Mouse (Mus musculus): Measurements from ENCODE around the gene Mycl. TPM values are rescaled to one million over a fixed set of nuclear protein-coding genes. Genes with fewer than 3 reads are reported as not detected.

Gene Mycl
- total and polyA plus RNA-seq, 2 experiments from 2014 or later: 65.9 to 106 TPM

DNA sequence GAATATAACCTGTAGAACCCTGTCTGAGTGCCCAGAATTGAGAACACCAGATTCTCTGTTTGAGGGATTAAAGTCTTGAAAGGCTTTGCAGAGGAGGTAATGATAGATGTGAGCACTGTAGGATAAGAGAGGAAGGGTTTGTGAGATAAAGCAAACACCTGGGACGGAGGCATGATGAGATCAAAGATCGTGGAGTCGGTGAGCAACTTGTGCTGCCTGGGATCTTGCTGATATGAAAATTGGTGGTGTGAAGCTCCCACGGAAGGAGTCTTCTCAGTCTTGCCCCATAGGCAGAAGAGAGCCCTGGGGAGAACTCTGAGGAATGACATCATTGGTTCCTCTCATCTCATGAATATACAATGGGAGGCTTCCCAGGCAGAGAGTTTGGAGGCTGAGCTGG is 27.3 kb upstream of the Mycl start:
- H3K4me3 ChIP-seq (ENCODE audit: low read depth, low read length): no peak overlapping the region
- no peaks in the 10 kb centered on the region for H3K27me3 ChIP-seq (ENCODE audit: insufficient read depth, low read length)
- H3K4me2 ChIP-seq (ENCODE audit: low read depth): no peak overlapping the region
- DNase-seq (no peak), ATAC-seq (no peak)
- no peaks in the 10 kb centered on the region for H3K4me1 ChIP-seq (ENCODE audit: insufficient read depth)
- H3K27ac ChIP-seq (ENCODE audit: low read depth, low read length): no peak overlapping the region
- H3K9ac ChIP-seq: no peak overlapping the region
- no peak for TF ChIP-seq CTCF (IDR thresholded peaks at IDR 0.05; ENCODE audit: low read depth)
- no peaks in the 10 kb centered on the region for H3K36me3 ChIP-seq (ENCODE audit: insufficient read depth)
- H3K9me3 ChIP-seq (ENCODE audit: low read length): no peaks in the 10 kb centered on the region
- 83% methylated on average over 4 of the region's 4 CpGs for WGBS

- no peak for TF ChIP-seq CTCF (IDR thresholded peaks at IDR 0.05; ENCODE audit: low read depth)
- no peak overlapping the region for H3K27ac ChIP-seq (ENCODE audit: low read depth, low read length)
- H3K36me3 ChIP-seq (ENCODE audit: insufficient read depth): no peaks in the 10 kb centered on the region
- H3K9me3 ChIP-seq (ENCODE audit: low read length): no peaks in the 10 kb centered on the region
- ATAC-seq (no peak), DNase-seq (no peak)
- no peak overlapping the region for H3K4me2 ChIP-seq (ENCODE audit: low read depth)
- H3K27me3 ChIP-seq (ENCODE audit: insufficient read depth, low read length): no peaks in the 10 kb centered on the region
- 79% methylated on average over 4 of the region's 4 CpGs for WGBS
- H3K4me3 ChIP-seq (ENCODE audit: low read depth, low read length): no peak overlapping the region
- no peaks in the 10 kb centered on the region for H3K4me1 ChIP-seq (ENCODE audit: insufficient read depth)
- H3K9ac ChIP-seq: no peak overlapping the region
Observed at GRCm38 (mm10) chr4:122971191-122971590, 24.3 kb upstream of the Mycl start.

DNA sequence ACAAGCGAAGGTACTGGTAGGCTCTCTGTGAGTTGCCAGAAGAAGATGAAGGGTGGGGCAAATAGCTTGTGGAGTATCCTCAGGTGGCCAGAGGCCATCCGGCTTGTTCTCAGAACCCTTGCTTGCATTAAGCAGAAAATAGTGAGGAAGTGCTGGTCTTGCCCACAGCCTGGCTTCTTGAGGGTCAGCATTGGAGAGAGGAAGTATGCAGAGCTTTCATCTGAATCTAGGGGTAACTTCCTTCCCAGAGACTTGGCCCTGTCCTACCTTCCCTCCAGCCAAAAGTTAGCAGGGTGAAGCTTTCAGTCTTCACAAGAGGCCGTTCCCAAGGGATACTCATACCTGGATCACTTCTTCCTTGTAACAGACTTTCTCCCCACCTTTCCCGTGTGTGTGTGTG is 23.8 kb upstream of the Mycl start:
- H3K9me3 ChIP-seq (ENCODE audit: low read length): no peaks in the 10 kb centered on the region
- H3K27me3 ChIP-seq (ENCODE audit: insufficient read depth, low read length): no peaks in the 10 kb centered on the region
- H3K4me3 ChIP-seq (ENCODE audit: low read depth, low read length): no peak overlapping the region
- H3K9ac ChIP-seq: no peak overlapping the region
- 90% methylated on average over 4 of the region's 4 CpGs for whole genome bisulfite sequencing
- H3K27ac ChIP-seq (ENCODE audit: low read depth, low read length): no peak overlapping the region
- TF ChIP-seq CTCF (IDR thresholded peaks at IDR 0.05; ENCODE audit: low read depth): no peak
- no peaks in the 10 kb centered on the region for H3K4me1 ChIP-seq (ENCODE audit: insufficient read depth)
- ATAC-seq: no peak
- H3K36me3 ChIP-seq (ENCODE audit: insufficient read depth): no peaks in the 10 kb centered on the region
- no peak for DNase-seq
- no peak overlapping the region for H3K4me2 ChIP-seq (ENCODE audit: low read depth)

GRCm38 (mm10) chr4:122972056-122972455 is 23.4 kb upstream of the Mycl start:
- Histone ChIP-seq H3K4me1 (ENCODE audit: insufficient read depth) (no peaks in the 10 kb centered on the region), H3K9ac (no peak overlapping the region), H3K4me2 (ENCODE audit: low read depth) (no peak overlapping the region), H3K36me3 (ENCODE audit: insufficient read depth) (no peaks in the 10 kb centered on the region), H3K4me3 (ENCODE audit: low read depth, low read length) (no peak overlapping the region), H3K27me3 (ENCODE audit: insufficient read depth, low read length) (no peaks in the 10 kb centered on the region), H3K27ac (ENCODE audit: low read depth, low read length) (no peak overlapping the region), H3K9me3 (ENCODE audit: low read length) (no peaks in the 10 kb centered on the region)
- 54% methylated on average over 8 of the region's 8 CpGs for WGBS
- DNase-seq (no peak), ATAC-seq (no peak)
- no peak for TF ChIP-seq CTCF (IDR thresholded peaks at IDR 0.05; ENCODE audit: low read depth)

GRCm38 (mm10) chr4:122974976-122975520 is 20.4 kb upstream of the Mycl start:
- no peak for TF ChIP-seq CTCF (IDR thresholded peaks at IDR 0.05; ENCODE audit: low read depth)
- H3K4me3 ChIP-seq (ENCODE audit: low read depth, low read length): no peak overlapping the region
- H3K4me1 ChIP-seq (ENCODE audit: insufficient read depth): no peaks in the 10 kb centered on the region
- no peaks in the 10 kb centered on the region for H3K36me3 ChIP-seq (ENCODE audit: insufficient read depth)
- DNase-seq (no peak), ATAC-seq (no peak)
- WGBS: 90% methylated on average over 5 of the region's 5 CpGs
- H3K9me3 ChIP-seq (ENCODE audit: low read length): no peaks in the 10 kb centered on the region
- H3K27me3 ChIP-seq (ENCODE audit: insufficient read depth, low read length): no peaks in the 10 kb centered on the region
- H3K27ac ChIP-seq (ENCODE audit: low read depth, low read length): no peak overlapping the region
- H3K4me2 ChIP-seq (ENCODE audit: low read depth): no peak overlapping the region
- no peak overlapping the region for H3K9ac ChIP-seq

- no peaks in the 10 kb centered on the region for H3K36me3 ChIP-seq (ENCODE audit: insufficient read depth)
- 68% methylated on average over 4 of the region's 4 CpGs for WGBS
- no peaks in the 10 kb centered on the region for H3K4me1 ChIP-seq (ENCODE audit: insufficient read depth)
- H3K9ac ChIP-seq: no peak overlapping the region
- H3K4me3 ChIP-seq (ENCODE audit: low read depth, low read length): no peak overlapping the region
- no peak overlapping the region for H3K4me2 ChIP-seq (ENCODE audit: low read depth)
- ATAC-seq: no peak
- DNase-seq: no peak
- no peaks in the 10 kb centered on the region for H3K9me3 ChIP-seq (ENCODE audit: low read length)
- TF ChIP-seq CTCF (IDR thresholded peaks at IDR 0.05; ENCODE audit: low read depth): no peak
- H3K27ac ChIP-seq (ENCODE audit: low read depth, low read length): no peak overlapping the region
- H3K27me3 ChIP-seq (ENCODE audit: insufficient read depth, low read length): no peaks in the 10 kb centered on the region
Observed at GRCm38 (mm10) chr4:122976885-122977284, 18.6 kb upstream of the Mycl start.

GRCm38 (mm10) chr4:122978850-122979249 is 16.6 kb upstream of the Mycl start:
- H3K9me3 ChIP-seq (ENCODE audit: low read length): no peaks in the 10 kb centered on the region
- DNase-seq (no peak), ATAC-seq (no peak)
- H3K27ac ChIP-seq (ENCODE audit: low read depth, low read length): no peak overlapping the region
- H3K4me2 ChIP-seq (ENCODE audit: low read depth): no peak overlapping the region
- no peak overlapping the region for H3K9ac ChIP-seq
- no peaks in the 10 kb centered on the region for H3K4me1 ChIP-seq (ENCODE audit: insufficient read depth)
- H3K27me3 ChIP-seq (ENCODE audit: insufficient read depth, low read length): peaks cover 9% of the 10 kb centered on the region
- H3K36me3 ChIP-seq (ENCODE audit: insufficient read depth): no peaks in the 10 kb centered on the region
- no peak for TF ChIP-seq CTCF (IDR thresholded peaks at IDR 0.05; ENCODE audit: low read depth)
- 96% methylated on average over 2 of the region's 2 CpGs for WGBS
- no peak overlapping the region for H3K4me3 ChIP-seq (ENCODE audit: low read depth, low read length)
